Mouse (Mus musculus) cerebral cortex, adult 2 months (tissue): Measurements from ENCODE around the gene Zfp963.

ENCODE experiments used
- WGBS: fragments of 180-500 bp; shearing (Covaris S2); methylation state at CpG from one replicate; pipeline ENCODE4 v1.1.7; 2018; 5-methylcytosine and 5-hydroxymethylcytosine counted together

Zfp963 gene

GRCm38 (mm10) chr8:69749544-69750454 is at the start of gene Zfp963:
TSS of gene Zfp963 (minus strand) at chr8:69749970.
- 3% methylated on average over 48 of the region's 48 CpGs for WGBS

DNA sequence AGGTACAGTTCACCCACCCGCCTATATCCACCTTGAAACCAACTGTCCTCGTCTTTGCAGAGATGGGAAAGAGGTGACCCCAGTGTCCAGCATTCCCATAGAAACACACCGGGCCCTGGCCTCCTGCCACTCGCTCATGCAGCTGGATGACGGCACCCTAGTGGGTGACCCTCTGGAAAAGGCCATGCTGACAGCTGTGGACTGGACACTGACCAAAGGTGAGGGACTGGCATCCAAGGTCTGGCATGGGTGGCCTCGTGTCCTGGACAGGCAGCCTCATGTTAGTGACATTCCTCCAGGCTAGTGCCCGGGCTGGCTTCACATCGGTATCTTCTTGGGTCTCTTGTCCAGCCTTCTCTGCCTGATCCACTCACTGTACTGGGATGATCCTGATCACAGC is 49.5 kb upstream of the Zfp963 start:
- WGBS: 90% methylated on average over 8 of the region's 8 CpGs

DNA sequence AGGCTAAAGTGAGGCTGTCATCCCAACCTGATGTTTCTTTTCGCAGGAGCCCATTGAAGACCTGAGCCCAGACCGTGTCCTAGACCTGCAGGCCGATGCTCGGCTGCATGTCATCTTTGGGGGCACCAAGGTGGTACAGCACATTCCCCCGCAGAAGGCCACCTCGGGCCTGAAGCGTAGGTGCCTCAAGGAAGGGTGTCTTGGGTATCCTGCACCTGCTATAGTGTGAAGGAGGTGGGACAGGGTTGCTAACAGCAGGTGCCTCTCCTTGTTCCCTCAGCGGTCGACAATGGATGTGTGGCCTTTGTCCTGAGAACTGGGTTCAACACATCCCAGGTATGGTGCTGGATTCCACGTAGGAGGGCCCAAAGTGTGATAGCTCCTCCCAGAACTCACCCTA is 47.9 kb upstream of the Zfp963 start:
- WGBS: 93% methylated on average over 10 of the region's 10 CpGs

- 96% methylated on average over 16 of the region's 16 CpGs for WGBS
These were observed 47.1 kb upstream of the Zfp963 start for GRCm38 (mm10) chr8:69796721-69797345.

GRCm38 (mm10) chr8:69794901-69795300 is 45.1 kb upstream of the Zfp963 start:
- WGBS: 89% methylated on average over 6 of the region's 6 CpGs

DNA sequence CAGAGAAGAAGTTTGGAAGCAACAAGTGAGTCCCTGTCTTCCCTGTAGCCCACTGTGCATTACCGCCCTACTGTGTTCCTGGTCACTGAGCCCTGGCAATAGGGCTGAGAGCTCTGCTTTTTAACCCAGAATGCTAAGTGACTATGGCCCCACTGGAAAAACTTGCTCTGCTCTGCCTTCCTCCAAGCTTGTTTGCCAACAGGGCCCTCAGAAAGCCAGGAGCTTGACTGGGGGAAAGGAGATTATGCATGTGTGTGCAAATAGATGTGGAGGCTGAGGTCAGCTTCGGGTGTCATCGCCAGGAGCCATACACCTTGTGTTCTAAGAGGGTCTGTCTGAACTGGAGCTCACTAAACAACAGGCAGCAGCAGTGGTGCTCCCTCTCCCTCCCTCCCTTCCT is 44.3 kb upstream of the Zfp963 start:
- 92% methylated on average over 3 of the region's 3 CpGs for WGBS

GRCm38 (mm10) chr8:69793666-69794065 is 43.9 kb upstream of the Zfp963 start:
- 84% methylated on average over 4 of the region's 4 CpGs for WGBS

DNA sequence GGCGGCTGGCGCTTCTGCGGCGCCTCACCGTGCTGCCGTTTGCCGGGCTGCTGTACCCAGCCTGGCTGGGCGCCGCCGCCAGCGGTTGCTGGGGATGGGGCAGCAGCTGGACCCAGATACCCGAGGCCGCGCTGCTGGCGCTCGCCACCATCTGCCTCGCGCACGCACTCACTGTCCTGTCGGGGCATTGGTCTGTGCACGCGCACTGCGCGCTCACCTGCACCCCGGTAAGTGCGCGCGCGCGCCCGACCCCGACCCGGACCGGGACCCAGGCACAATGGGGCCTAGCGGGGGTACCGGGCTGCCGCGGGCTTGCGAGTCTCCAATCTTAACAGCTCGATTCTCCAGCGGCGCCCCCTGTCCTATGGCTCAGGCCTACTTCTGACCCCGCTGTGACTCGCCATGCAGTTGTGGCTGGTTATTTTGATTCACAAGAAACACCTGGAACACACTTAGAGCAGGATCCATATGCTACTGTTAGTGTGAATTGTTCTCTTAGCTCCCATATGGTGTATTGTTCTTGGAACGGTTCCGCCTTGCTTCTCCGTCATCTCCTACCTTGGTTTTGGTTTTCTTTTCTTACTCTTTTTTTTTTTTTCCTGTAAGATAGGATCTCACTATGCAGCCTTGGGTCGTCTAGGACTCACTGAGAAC is 41.8 kb upstream of the Zfp963 start:
- under 1% methylated on average over 48 of the region's 48 CpGs for WGBS

- under 1% methylated on average over 38 of the region's 38 CpGs for WGBS
These were observed 41.1 kb upstream of the Zfp963 start, which contains the start of the genes Atp13a1 and Zfp866 for GRCm38 (mm10) chr8:69790773-69791367. TSS of gene Atp13a1 (plus strand) at chr8:69791163. TSS of gene Zfp866 (minus strand) at chr8:69791178.

DNA sequence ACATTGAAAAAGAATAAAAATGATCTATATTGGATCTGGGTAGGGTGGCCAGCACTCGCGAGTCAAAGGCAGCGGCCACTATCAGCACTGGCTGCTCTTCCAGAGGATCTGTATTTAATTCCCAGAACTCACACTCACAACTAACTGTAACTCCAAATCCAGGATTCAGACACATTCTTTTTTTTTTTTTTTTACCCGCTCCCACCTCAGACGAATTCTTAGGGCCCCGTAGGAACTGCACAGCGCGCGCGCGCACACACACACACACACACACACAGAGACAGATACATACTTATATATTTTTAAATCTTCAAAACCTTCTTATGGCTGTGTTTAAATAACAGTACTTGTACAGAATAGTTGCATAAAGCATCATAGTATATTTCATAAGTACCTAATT is 40.6 kb upstream of the Zfp963 start:
- WGBS: 28% methylated on average over 11 of the region's 11 CpGs

- WGBS: 73% methylated on average over 5 of the region's 5 CpGs
These were observed 40.0 kb upstream of the Zfp963 start for GRCm38 (mm10) chr8:69789731-69790130.

GRCm38 (mm10) chr8:69789105-69789504 is 39.3 kb upstream of the Zfp963 start:
- 93% methylated on average over 5 of the region's 5 CpGs for WGBS

DNA sequence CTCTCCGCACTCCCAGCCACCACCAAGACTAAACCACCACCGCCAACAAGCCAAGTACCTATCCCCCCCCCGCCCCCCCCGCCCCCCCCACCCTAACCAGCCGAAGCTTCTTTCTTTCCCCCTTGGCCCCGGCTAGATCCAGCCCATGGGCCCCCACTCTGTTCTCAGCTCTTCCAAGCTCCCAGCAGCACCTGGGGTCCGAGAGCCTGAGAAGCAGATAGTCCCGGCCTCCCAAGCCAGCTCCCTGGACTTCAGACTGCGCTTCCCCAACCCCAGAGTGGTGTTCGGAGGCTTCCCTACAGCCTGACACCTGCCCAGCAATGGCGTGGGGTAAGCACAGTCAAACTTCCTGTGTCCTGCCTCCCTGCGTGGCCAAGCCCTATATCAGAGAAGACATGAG is 27.3 kb upstream of the Zfp963 start:
- WGBS: 62% methylated on average over 12 of the region's 12 CpGs

DNA sequence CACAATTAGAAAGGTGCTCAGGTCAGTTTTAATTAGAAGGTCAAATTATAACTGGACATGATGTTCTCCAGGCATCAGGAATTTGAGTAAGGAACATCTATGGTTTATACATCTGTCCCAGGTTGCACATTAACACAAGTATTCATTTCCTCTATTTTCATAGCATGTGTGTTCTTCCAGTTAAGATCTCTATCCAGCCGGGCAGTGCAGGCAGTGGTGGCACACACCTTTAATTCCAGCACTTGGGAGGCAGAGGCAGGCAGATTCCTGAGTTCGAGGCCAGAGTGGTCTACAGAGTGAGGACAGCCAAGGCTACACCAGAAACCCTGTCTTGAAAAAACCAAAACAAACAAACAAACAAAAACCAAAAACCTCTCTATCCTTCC is 25.4 kb upstream of the Zfp963 start:
- 49% methylated on average over 2 of the region's 2 CpGs for WGBS

DNA sequence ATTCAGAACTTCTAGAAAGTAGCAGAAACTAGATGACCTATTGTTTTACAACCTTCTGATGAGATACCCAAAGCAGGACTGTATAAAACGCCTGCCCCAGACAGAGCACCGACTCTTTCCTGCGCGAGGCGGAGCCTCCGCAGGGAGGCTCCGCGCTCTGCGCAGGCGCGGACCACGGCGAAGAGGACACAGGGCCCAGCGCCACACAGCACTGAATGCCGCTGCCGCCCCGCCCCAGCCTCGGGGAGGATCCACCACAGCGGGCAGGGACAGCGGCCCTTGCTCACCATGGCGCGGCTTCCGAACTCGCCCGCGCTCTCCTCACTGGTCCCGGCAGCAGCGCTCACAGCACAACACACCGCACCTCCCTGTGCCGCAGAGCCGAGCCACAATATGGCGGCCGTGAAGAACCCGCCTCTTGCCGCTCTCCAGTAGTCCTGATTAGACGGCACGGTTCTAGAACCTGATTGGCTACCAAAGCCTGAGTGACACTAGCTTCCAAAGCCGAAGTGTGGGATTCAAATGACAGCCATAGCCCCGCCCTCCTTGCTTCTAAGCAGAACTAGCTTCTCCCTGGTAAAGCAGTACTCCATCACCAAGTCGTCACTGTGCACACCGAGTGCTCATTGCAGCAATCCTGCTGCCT is 24.9 kb upstream of the Zfp963 start, which contains the start of gene Gm20422:
Gene Gm20422, minus strand, starts transcription at position 384 of the 646 bp plus-strand sequence.
- under 1% methylated on average over 41 of the region's 41 CpGs for WGBS

DNA sequence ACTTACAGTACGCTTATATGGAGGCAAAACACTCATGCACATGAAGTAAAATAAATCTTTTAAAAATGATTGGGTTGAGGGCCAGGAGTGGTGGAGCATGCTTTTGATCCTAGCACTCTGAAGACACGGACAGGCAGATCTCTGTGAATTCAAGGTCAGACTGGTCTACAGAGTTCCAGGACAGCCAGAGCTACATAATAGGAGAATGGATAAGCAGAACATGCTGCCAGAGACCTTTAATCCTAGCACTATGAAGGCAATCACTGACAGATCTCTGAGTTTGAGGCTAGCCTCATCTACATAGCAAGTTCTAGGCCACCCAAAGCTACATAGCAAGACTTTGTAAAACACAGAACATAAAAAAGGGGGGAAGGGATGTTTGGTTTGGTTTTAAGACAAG is 22.3 kb upstream of the Zfp963 start:
- 83% methylated on average over 2 of the region's 2 CpGs for WGBS

DNA sequence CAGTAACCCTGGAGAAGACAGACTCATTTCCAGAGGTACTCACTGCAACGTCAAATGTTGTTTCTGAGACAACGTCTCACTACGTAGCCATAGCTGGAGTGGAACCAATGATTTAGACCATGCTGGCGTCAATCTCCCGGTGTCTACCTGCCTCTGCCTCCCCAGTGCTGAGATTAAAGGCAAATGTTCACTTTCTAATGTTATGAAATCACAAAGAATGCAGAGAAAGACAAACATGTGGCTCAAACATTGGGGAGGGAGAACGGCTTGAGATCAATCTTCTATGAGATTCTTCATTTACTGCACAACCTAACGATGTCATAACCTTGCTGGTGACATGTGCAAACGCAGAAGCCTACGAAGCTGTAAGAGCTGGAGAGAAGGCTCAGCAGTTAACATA is 21.5 kb upstream of the Zfp963 start:
- 68% methylated on average over 9 of the region's 9 CpGs for WGBS

GRCm38 (mm10) chr8:69761814-69762445 is 12.2 kb upstream of the Zfp963 start:
- 90% methylated on average over 4 of the region's 4 CpGs for WGBS

DNA sequence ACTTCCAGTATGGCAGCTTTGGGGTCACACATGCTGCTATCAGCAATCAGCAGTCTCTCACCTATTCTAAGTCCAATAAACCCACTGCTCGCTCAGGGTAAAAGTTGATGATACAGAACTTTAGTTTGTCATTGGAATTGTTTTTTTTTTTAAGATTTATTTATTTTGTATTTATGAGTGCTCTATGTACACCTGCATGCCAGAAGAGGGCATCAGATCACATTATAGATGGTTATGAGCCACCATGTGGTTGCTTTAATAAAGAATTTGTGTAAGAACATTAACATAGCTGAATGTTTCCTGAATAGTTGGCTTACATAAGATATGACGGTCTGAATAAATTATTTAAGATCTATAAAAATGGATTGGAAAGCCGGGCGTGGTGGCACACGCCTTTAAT is 8.5 kb upstream of the Zfp963 start:
- 76% methylated on average over 5 of the region's 5 CpGs for WGBS

- 80% methylated on average over 2 of the region's 2 CpGs for WGBS
These were observed 2.7 kb upstream of the Zfp963 start for GRCm38 (mm10) chr8:69752437-69752836.

GRCm38 (mm10) chr8:69741231-69741630 is 8.5 kb downstream of the Zfp963 start:
- WGBS: 83% methylated on average over 2 of the region's 2 CpGs
